Mouse (Mus musculus) lung, adult 2 months (tissue): ENCODE measurements at regions not wholly inside any gene's neighbourhood (a gene's known extent, or its start where the extent isn't known, plus 50 kb on each side); places are given as distances from the start of the nearest gene placed in this dataset.

ENCODE experiments used
- CTCF ChIP-seq: fragments of 200-500 bp; IDR thresholded peaks from 2 replicates; pipeline ENCODE4 v1.5.1; 2011; ENCODE audit warnings: mild to moderate bottlenecking, low read length, control low read depth; ENCODE audit not compliant: insufficient read depth
- POLR2A ChIP-seq: fragments of 200-500 bp; IDR thresholded peaks from 2 replicates; pipeline ENCODE4 v1.6.1; 2011; ENCODE audit warnings: low read depth, mild to moderate bottlenecking, control low read depth, low read length, borderline replicate concordance; ENCODE audit errors: extremely low read depth

DNA sequence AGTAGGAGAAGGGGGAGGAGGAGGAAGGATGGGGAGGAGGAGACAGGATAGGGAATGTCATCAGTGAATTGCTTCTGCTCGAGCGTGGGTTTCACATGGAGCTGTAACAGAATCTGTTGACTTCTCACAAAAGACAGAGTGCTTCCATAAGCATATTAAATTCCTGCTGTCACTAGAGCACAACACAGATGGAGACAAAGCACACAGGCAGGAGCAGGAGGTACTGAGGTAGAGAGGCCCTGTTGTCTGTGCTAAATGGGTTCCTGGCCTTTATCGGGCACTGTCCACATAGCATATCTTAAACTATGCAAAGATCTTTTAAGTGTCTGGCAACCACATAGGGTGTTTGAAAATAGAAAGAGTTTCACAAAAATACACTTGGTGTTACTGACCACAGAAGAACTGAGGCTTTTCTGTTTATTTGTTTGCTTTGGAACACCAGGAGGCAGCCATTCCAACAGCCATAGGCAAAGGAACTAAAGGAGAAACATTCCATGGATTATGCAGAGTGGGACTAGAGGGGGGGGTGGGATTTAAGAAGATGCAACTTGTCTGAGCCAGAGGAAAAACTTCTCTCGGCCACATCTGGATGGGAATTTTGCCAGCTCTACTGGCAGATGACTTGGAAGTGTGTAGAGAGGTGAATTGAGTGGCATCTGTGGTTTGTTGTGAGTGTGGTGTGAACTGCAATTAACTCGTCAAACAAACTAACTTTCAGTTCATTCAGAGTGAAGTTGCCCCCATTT, 139.4 kb upstream of the Tmc3 start:
- no peak for TF ChIP-seq CTCF
- no peak for TF ChIP-seq POLR2A
